Mouse (Mus musculus): ENCODE data around the gene Ptpn21.
A peak's percentile ranks its signal among the peaks of the same experiment; 100 is the strongest.

The Ptpn21 gene

DNA sequence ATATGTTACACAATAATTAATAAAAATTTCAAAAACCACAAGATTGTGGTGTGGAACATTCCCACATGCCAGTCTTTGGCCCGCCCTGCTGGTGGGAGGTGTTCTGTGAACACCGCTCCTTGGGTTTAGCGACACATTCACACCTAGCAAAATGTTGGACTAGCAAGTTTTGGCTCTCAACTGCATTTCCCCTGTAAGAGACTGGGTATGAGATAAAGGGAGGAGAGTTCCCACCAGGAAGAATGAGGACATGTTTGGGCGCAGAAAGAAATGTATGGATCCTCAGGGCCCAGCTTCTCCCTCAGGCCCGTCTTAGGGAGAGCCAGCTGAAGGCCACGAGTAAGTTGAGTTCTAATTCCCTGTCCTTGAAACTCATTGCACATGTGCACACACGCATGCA lies 74.6 kb downstream of the Ptpn21 start:
- no peak for DNase-seq (ENCODE audit: low read depth, low spot score)

DNA sequence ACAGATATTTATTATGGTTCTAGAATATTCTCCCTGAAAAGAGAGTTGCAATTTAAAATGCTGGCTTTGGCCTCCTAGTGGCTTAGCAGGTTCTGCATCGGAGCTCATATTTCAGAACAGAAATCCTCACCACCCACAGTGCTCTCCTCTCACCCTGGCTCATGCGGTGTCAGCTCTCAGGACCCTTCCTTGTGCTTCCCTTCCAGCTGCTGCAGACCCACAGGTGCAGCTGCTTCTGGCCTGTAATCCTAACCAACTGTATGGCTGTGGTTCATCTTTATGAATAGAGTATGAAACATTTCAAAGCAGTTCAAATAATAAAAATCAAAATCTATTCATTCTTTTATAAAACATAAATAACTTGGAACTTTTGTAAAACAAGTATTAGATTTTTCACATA lies 80.3 kb downstream of the Ptpn21 start:
- DNase-seq (ENCODE audit: low read depth, low spot score): no peak

DNA sequence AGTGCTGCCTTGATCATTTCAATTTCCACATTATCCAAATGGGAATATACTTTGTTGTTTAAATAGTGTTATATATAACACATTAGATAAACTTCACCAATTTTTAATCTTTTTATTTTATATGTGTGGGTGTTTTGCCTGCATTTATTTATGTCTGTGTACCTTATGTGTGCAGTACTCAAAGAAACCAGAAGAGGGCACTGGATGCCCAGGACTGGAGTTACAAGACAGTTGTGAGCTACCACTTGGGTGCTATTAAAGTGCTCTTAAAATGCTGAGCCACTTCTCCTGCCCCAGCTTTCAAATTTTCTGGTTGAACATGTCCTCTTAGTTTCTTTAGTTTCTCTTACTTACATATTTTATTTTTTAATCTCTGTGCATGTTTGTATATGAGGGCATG lies 92.4 kb downstream of the Ptpn21 start:
- no peak for DNase-seq (ENCODE audit: low read depth, low spot score)

DNA sequence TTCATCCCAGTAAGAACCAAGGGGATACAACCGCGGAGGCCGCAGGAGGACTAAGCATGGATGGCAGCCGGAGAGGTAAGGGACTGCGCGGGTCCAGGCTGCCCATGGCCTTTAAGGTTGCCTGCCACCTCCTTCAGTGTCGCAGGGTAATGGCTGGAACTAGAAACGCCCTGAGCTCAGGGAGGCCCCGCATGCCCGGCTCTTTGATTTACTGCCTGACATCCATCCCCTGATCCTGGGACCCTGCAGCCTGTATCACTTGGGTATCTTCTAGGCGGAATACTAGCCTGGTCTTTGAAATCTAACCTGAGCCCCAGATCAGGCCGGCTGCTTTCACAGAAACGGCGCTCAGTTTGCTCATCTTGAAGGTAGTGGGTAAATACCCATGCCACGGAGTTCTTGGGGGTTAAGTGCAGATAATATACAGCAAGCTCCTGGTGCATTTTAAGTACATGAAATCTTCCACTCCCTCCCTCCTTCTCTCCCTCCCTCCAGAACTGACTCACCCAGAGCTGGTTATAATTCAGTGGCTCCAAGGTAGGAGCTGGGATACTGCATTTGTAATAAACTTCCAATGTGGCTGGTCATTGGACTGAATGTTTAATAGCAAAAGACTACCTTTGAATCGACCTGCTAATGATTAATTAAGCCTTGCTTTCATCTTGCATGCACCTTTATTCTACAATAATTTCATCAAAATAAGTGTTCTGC lies 108.8 kb downstream of the Ptpn21 start:
- peak; percentile 40 for DNase-seq (ENCODE audit: low read depth, low spot score)

DNA sequence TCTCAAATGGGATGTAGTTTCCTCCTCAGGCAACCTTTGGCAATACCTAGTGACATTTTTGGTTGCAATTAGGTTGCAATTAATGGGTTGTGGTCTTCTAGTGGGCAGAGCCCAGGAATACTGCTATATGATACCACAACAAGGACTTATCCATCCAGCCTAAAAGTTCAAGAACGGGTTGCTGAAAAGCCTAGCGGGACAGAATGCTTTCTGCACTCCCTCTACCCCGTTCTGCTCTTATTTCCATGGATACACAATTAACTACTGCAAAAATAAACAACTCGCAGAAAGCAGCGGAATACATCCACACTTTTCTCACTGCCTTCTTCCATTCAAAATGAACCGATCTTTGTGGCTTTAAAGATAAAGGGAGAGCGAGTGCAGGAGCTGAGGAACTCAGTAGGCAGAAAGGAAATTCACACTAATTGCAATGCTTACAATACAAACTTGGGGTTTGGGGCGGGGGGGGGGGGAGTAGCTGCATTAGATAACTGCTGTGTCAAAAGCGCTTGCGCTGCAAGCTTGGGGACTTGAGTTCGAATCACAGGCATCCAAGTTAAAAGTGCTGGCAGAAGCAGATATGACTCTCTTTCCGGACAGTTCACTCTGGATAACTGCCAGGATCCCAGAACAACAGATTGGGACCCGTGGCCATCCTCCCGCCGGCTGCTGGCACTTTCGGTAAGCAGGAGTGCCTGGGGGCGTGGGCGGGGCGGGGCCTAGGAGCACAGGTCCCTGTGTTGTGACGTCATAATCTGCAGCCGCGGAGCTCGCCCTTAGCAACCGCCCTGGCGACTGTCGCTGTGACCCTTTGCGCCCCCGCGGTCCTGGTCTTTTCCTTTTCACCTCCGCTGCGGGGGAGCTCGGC lies 109.6 kb downstream of the Ptpn21 start, which contains the start of gene Spata7:
Gene Spata7 (plus strand): TSS at position 766 of the 868 bp plus-strand sequence.
- DNase-seq (ENCODE audit: low read depth, low spot score): peak; percentile 92

All from 3T3-L1 (cell line).